Mouse (Mus musculus): ENCODE data around the gene Treml1. TPM values are rescaled to one million over a fixed set of nuclear protein-coding genes. Genes with fewer than 3 reads are reported as not detected.
"Not testable (repeated sequence)": the region's sequence is repeated elsewhere in the genome, so short reads cannot be mapped to it uniquely, and the experiment has no call there.

The Treml1 gene
- 2.6 TPM in 2 replicates for polyA plus RNA-seq (2014; fragmentation: Nextera tagmentation; extraction: Ambion mirVana)

DNA sequence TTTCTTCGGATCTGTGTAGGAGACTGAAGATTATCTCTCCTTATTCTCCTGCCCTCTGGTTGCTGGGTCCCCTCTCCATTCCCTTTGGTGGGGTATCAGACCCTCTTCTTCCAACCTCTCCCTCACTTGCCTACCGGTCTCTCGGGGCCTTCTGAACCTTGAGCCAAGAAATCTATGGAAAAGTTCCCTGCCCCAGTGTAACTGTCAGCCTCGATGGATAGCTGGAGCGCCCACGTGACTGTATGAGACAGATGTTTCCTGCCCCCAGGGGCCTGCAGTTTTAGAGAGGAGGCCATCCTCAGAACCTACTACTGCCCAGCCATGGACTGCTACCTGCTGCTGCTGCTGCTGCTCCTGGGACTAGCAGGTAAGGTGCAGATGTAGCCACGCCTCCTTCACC is at the start of gene Treml1:
Treml1 (plus strand) TSS at position 301 of the 400 bp plus-strand sequence.
- Histone ChIP-seq H3K27ac (ENCODE audit: low read depth, low read length) (no peak within 1 kb of the TSS), H3K4me2 (ENCODE audit: low read depth, low read length, severe bottlenecking) (no peak within 1 kb of the TSS), H3K9me3 (ENCODE audit: control insufficient read depth, low read length) (no peaks in the 10 kb centered on the region), H3K4me1 (replicated peaks; ENCODE audit: control insufficient read depth, insufficient read depth, low read length) (no peaks in the 10 kb centered on the region), H3K27me3 (ENCODE audit: control insufficient read depth, insufficient read depth, low read length) (no peaks in the 10 kb centered on the region), H3K36me3 (ENCODE audit: control insufficient read depth, insufficient read depth, low read length) (no peaks in the 10 kb centered on the region), H3K9ac (ENCODE audit: low read length) (no peak within 1 kb of the TSS), H3K4me3 (ENCODE audit: low read depth, low read length) (no peak within 1 kb of the TSS)
- ATAC-seq (replicated peaks; ENCODE audit: low FRiP score) (no peak), DNase-seq (ENCODE audit: low spot score) (no peak)
- WGBS: 86% methylated on average over 7 of the region's 7 CpGs

- Histone ChIP-seq H3K9ac (ENCODE audit: low read length) (no peak overlapping the region), H3K4me3 (ENCODE audit: low read depth, low read length) (no peak overlapping the region), H3K27me3 (ENCODE audit: control insufficient read depth, insufficient read depth, low read length) (no peaks in the 10 kb centered on the region), H3K27ac (ENCODE audit: low read depth, low read length) (no peak overlapping the region), H3K4me1 (replicated peaks; ENCODE audit: control insufficient read depth, insufficient read depth, low read length) (no peaks in the 10 kb centered on the region), H3K36me3 (ENCODE audit: control insufficient read depth, insufficient read depth, low read length) (no peaks in the 10 kb centered on the region), H3K9me3 (ENCODE audit: control insufficient read depth, low read length) (no peaks in the 10 kb centered on the region), H3K4me2 (ENCODE audit: low read depth, low read length, severe bottlenecking) (no peak overlapping the region)
- WGBS: 85% methylated on average over 2 of the region's 2 CpGs
- no peak for ATAC-seq (replicated peaks; ENCODE audit: low FRiP score)
- DNase-seq (ENCODE audit: low spot score): no peak
These were observed 47.6 kb upstream of the Treml1 start for GRCm38 (mm10) chr17:48312124-48312523.

DNA sequence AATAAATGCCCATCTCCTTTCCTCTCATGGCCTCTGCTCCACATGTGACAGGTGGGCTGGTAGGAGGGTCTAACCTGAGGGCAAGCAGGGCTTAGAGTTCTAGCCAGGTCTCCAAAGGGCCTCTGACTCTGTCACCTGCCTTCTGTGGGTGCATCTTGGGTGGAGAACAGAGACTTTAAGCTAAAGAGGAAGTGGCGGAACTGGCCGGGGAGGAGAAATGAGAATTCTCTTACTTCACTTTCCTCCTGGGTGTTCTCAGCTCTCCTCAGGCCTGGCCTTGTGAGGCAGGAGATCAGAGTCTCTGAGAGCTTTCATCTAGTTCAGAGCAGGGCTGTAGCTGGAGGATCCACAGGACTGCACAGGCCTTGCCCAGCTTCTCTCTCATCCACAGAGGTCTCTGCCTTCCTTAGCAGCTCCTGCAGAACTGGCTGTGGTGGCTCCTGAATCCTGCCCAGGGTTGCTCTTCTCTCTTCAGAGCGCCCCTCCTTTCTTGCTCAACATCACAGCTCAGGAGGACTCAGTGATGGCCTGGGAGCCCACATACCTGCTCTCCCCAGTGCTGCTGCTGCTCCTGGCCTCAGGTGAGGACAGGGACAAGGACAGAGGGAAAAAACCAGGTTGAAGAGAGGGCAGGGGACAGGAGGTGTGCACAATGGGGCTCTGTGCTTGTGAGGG is 43.7 kb upstream of the Treml1 start, which contains the start of gene B430306N03Rik:
B430306N03Rik (plus strand) TSS at position 237 of the 675 bp plus-strand sequence.
- H3K4me3 ChIP-seq (ENCODE audit: low read depth, low read length); H3K27me3 ChIP-seq (ENCODE audit: control insufficient read depth, insufficient read depth, low read length); H3K4me2 ChIP-seq (ENCODE audit: low read depth, low read length, severe bottlenecking); H3K9ac ChIP-seq (ENCODE audit: low read length); H3K36me3 ChIP-seq (ENCODE audit: control insufficient read depth, insufficient read depth, low read length); ATAC-seq (replicated peaks; ENCODE audit: low FRiP score); H3K4me1 ChIP-seq (replicated peaks; ENCODE audit: control insufficient read depth, insufficient read depth, low read length); H3K9me3 ChIP-seq (ENCODE audit: control insufficient read depth, low read length); DNase-seq (ENCODE audit: low spot score); H3K27ac ChIP-seq (ENCODE audit: low read depth, low read length): not testable (repeated sequence)
- 94% methylated on average over 3 of the region's 3 CpGs for WGBS

DNA sequence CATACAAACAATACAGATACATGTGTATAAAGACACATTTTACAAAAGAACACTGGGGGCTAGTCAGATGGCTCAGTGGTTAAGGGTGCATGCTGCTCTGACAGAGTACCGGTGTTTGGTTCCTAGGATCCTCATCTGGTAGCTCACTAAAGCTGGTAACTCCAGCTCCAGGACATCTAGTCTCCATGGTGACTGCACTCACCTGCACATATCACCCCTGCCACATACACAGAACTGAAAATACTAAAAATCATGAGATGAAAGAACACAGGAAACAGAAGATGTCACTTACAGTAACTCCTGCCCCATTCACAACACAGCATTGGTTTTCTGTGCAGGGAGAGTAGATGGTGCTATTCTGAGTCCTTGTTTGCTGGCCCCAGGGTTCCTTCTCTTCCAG is 41.0 kb upstream of the Treml1 start:
- Histone ChIP-seq H3K4me3 (ENCODE audit: low read depth, low read length) (no peak overlapping the region), H3K27ac (ENCODE audit: low read depth, low read length) (no peak overlapping the region), H3K9me3 (ENCODE audit: control insufficient read depth, low read length) (no peaks in the 10 kb centered on the region), H3K4me1 (replicated peaks; ENCODE audit: control insufficient read depth, insufficient read depth, low read length) (no peaks in the 10 kb centered on the region), H3K9ac (ENCODE audit: low read length) (no peak overlapping the region), H3K27me3 (ENCODE audit: control insufficient read depth, insufficient read depth, low read length) (no peaks in the 10 kb centered on the region), H3K36me3 (ENCODE audit: control insufficient read depth, insufficient read depth, low read length) (no peaks in the 10 kb centered on the region), H3K4me2 (ENCODE audit: low read depth, low read length, severe bottlenecking) (no peak overlapping the region)
- ATAC-seq (replicated peaks; ENCODE audit: low FRiP score) (no peak), DNase-seq (ENCODE audit: low spot score) (no peak)
- WGBS: 93% methylated on average over 1 of the region's 1 CpGs

GRCm38 (mm10) chr17:48321279-48321678 is 38.4 kb upstream of the Treml1 start:
- H3K27me3 ChIP-seq (ENCODE audit: control insufficient read depth, insufficient read depth, low read length): no peaks in the 10 kb centered on the region
- 73% methylated on average over 2 of the region's 2 CpGs for WGBS
- no peak for ATAC-seq (replicated peaks; ENCODE audit: low FRiP score)
- no peak for DNase-seq (ENCODE audit: low spot score)
- H3K4me3 ChIP-seq (ENCODE audit: low read depth, low read length): no peak overlapping the region
- H3K36me3 ChIP-seq (ENCODE audit: control insufficient read depth, insufficient read depth, low read length): no peaks in the 10 kb centered on the region
- H3K27ac ChIP-seq (ENCODE audit: low read depth, low read length): no peak overlapping the region
- no peak overlapping the region for H3K4me2 ChIP-seq (ENCODE audit: low read depth, low read length, severe bottlenecking)
- no peaks in the 10 kb centered on the region for H3K4me1 ChIP-seq (replicated peaks; ENCODE audit: control insufficient read depth, insufficient read depth, low read length)
- H3K9ac ChIP-seq (ENCODE audit: low read length): no peak overlapping the region
- no peaks in the 10 kb centered on the region for H3K9me3 ChIP-seq (ENCODE audit: control insufficient read depth, low read length)

DNA sequence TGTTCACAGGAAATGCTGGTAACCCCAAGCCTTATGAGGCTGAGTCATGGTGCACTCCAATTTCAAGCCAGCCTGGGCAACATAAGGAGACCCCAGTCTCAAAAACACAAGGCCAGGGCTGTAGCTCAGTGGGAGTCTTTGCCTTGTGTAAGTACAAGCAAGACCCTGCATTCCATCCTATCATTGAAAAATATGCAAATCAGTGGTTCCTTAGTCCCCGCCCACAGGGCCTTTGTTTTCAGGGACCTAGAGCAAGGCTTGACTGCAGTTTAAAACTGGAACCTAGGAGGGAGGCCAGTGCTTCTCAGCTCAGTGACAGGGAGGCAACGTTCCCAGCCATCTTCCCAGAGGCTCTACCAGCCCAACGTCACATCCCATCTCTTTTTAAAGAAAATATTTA is 36.5 kb upstream of the Treml1 start:
- 71% methylated on average over 3 of the region's 3 CpGs for WGBS

GRCm38 (mm10) chr17:48324258-48324657 is 35.5 kb upstream of the Treml1 start:
- H3K4me2 ChIP-seq (ENCODE audit: low read depth, low read length, severe bottlenecking): no peak overlapping the region
- no peak overlapping the region for H3K27ac ChIP-seq (ENCODE audit: low read depth, low read length)
- ATAC-seq (replicated peaks; ENCODE audit: low FRiP score) (no peak), DNase-seq (ENCODE audit: low spot score) (no peak)
- 91% methylated on average over 5 of the region's 5 CpGs for WGBS
- H3K9me3 ChIP-seq (ENCODE audit: control insufficient read depth, low read length): no peaks in the 10 kb centered on the region
- H3K36me3 ChIP-seq (ENCODE audit: control insufficient read depth, insufficient read depth, low read length): no peaks in the 10 kb centered on the region
- H3K4me3 ChIP-seq (ENCODE audit: low read depth, low read length): no peak overlapping the region
- no peaks in the 10 kb centered on the region for H3K27me3 ChIP-seq (ENCODE audit: control insufficient read depth, insufficient read depth, low read length)
- H3K9ac ChIP-seq (ENCODE audit: low read length): no peak overlapping the region
- H3K4me1 ChIP-seq (replicated peaks; ENCODE audit: control insufficient read depth, insufficient read depth, low read length): no peaks in the 10 kb centered on the region

More for the DNA sequence above, 36.5 kb upstream of the Treml1 start:
- DNase-seq (ENCODE audit: low spot score) (no peak), ATAC-seq (replicated peaks; ENCODE audit: low FRiP score) (no peak)
- no peaks in the 10 kb centered on the region for H3K27me3 ChIP-seq (ENCODE audit: control insufficient read depth, insufficient read depth, low read length)
- no peak overlapping the region for H3K27ac ChIP-seq (ENCODE audit: low read depth, low read length)
- no peaks in the 10 kb centered on the region for H3K9me3 ChIP-seq (ENCODE audit: control insufficient read depth, low read length)
- H3K4me1 ChIP-seq (replicated peaks; ENCODE audit: control insufficient read depth, insufficient read depth, low read length): no peaks in the 10 kb centered on the region
- no peaks in the 10 kb centered on the region for H3K36me3 ChIP-seq (ENCODE audit: control insufficient read depth, insufficient read depth, low read length)
- H3K4me2 ChIP-seq (ENCODE audit: low read depth, low read length, severe bottlenecking): no peak overlapping the region
- no peak overlapping the region for H3K9ac ChIP-seq (ENCODE audit: low read length)
- no peak overlapping the region for H3K4me3 ChIP-seq (ENCODE audit: low read depth, low read length)

GRCm38 (mm10) chr17:48325093-48325492 is 34.6 kb upstream of the Treml1 start:
- Histone ChIP-seq H3K9me3 (ENCODE audit: control insufficient read depth, low read length) (no peaks in the 10 kb centered on the region), H3K4me2 (ENCODE audit: low read depth, low read length, severe bottlenecking) (no peak overlapping the region), H3K4me1 (replicated peaks; ENCODE audit: control insufficient read depth, insufficient read depth, low read length) (no peaks in the 10 kb centered on the region), H3K36me3 (ENCODE audit: control insufficient read depth, insufficient read depth, low read length) (no peaks in the 10 kb centered on the region), H3K27ac (ENCODE audit: low read depth, low read length) (no peak overlapping the region), H3K9ac (ENCODE audit: low read length) (no peak overlapping the region), H3K27me3 (ENCODE audit: control insufficient read depth, insufficient read depth, low read length) (no peaks in the 10 kb centered on the region), H3K4me3 (ENCODE audit: low read depth, low read length) (no peak overlapping the region)
- DNase-seq (ENCODE audit: low spot score) (no peak), ATAC-seq (replicated peaks; ENCODE audit: low FRiP score) (no peak)
- WGBS: 94% methylated on average over 6 of the region's 6 CpGs

DNA sequence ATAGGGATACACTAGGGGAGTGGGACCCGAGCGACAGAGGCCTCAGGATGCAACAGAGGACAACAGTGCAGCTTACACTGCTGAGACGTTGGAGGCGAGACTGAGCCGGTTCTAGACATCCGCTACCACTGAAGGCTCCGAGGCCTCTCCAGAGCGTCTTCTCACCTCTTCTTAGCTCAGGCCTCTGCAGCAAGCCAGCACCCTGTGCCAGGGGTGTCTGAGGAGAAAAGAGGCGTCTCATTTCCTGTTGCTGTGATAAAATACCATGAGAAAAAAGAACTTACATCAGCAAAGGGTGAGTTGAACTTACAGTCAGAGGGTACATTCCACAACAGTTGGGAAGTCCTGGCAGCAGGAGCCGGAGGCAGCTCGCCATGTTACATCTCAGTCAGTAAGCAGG is 34.1 kb upstream of the Treml1 start:
- 88% methylated on average over 11 of the region's 11 CpGs for WGBS
- Histone ChIP-seq H3K36me3 (ENCODE audit: control insufficient read depth, insufficient read depth, low read length) (no peaks in the 10 kb centered on the region), H3K9ac (ENCODE audit: low read length) (no peak overlapping the region), H3K27ac (ENCODE audit: low read depth, low read length) (no peak overlapping the region), H3K4me3 (ENCODE audit: low read depth, low read length) (no peak overlapping the region), H3K4me1 (replicated peaks; ENCODE audit: control insufficient read depth, insufficient read depth, low read length) (no peaks in the 10 kb centered on the region), H3K4me2 (ENCODE audit: low read depth, low read length, severe bottlenecking) (no peak overlapping the region), H3K9me3 (ENCODE audit: control insufficient read depth, low read length) (no peaks in the 10 kb centered on the region), H3K27me3 (ENCODE audit: control insufficient read depth, insufficient read depth, low read length) (no peaks in the 10 kb centered on the region)
- DNase-seq (ENCODE audit: low spot score): no peak
- ATAC-seq (replicated peaks; ENCODE audit: low FRiP score): no peak

Measured in forebrain, embryonic 11.5 days (tissue).